Mouse (Mus musculus) CH12.LX (cell line): ENCODE results near the gene Arl9. TPM values are rescaled to one million over a fixed set of nuclear protein-coding genes. Genes with fewer than 3 reads are reported as not detected.

ENCODE experiments used
- DNase-seq: peaks from one replicate; pipeline ENCODE4 v3.0.0-alpha.2; 2013; ENCODE audit errors: extremely low read depth
- H3K27ac ChIP-seq: 2 replicates; pipeline ENCODE4 v1.5.1; 2012; ENCODE audit warnings: low read depth, mild to moderate bottlenecking, control low read depth, moderate library complexity; ENCODE audit not compliant: insufficient read depth
- H3K27me3 ChIP-seq: replicated peaks from 2 replicates; pipeline ENCODE3; 2012; ENCODE audit warnings: inconsistent platforms
- H3K36me3 ChIP-seq, 2 experiments: replicated peaks in 1 of 2; 2 replicates each; pipeline versions ENCODE3 to v1.6.1; 2012; ENCODE audit warnings: inconsistent platforms in 1 of 2, low read length in 1 of 2, mild to moderate bottlenecking in 1 of 2, mixed read lengths in 1 of 2, moderate library complexity in 1 of 2; ENCODE audit not compliant: control insufficient read depth in 1 of 2, insufficient read depth in 1 of 2
- H3K4me1 ChIP-seq, 2 experiments: 2 replicates each; pipeline ENCODE4 v1.6.1; 2012; ENCODE audit warnings: inconsistent platforms in 1 of 2, moderate library complexity in 1 of 2; ENCODE audit not compliant: insufficient read depth in 2 of 2, control insufficient read depth in 1 of 2
- H3K4me2 ChIP-seq: 2 replicates; pipeline ENCODE4 v1.6.1; 2012; ENCODE audit warnings: low read depth, mild to moderate bottlenecking, control low read depth; ENCODE audit not compliant: poor library complexity, insufficient read depth, severe bottlenecking
- H3K4me3 ChIP-seq, 3 experiments: fragments of 150-350 bp in 1 of 3; sonication (generic) in 1 of 3; replicated peaks in 1 of 3; 2 replicates each; pipeline versions ENCODE3 to v1.5.1; 2011 to 2012; ENCODE audit warnings: low read depth in 2 of 3, low read length in 2 of 3, mild to moderate bottlenecking in 2 of 3, moderate library complexity in 2 of 3, control low read depth in 1 of 3, improper control_type of control experiment in 1 of 3, inconsistent platforms in 1 of 3, mixed read lengths in 1 of 3; ENCODE audit not compliant: poor library complexity in 1 of 3
- H3K79me2 ChIP-seq: replicated peaks from 2 replicates; pipeline ENCODE4 v1.6.1; 2012; ENCODE audit warnings: mild to moderate bottlenecking, moderate library complexity; ENCODE audit not compliant: control insufficient read depth, poor library complexity, insufficient read depth, severe bottlenecking; ENCODE audit errors: extremely low read depth
- H3K9ac ChIP-seq: 2 replicates; pipeline ENCODE4 v1.6.1; 2012; ENCODE audit warnings: low read depth, mild to moderate bottlenecking, control low read depth, moderate library complexity; ENCODE audit not compliant: insufficient read depth
- H3K9me3 ChIP-seq: replicated peaks from 2 replicates; pipeline ENCODE3; 2012; ENCODE audit warnings: low read length, inconsistent platforms, mixed read lengths
- BHLHE40 ChIP-seq: IDR thresholded peaks from 2 replicates; pipeline ENCODE4 v1.6.1; 2011; ENCODE audit warnings: mild to moderate bottlenecking, low read depth, low read length, improper control_type of control experiment
- CHD1 ChIP-seq: IDR thresholded peaks from 2 replicates; pipeline ENCODE4 v1.6.1; 2012; ENCODE audit warnings: low read depth, low read length, improper control_type of control experiment, inconsistent platforms
- CHD2 ChIP-seq: IDR thresholded peaks from 2 replicates; pipeline ENCODE4 v1.6.1; 2011; ENCODE audit warnings: low read length, improper control_type of control experiment
- E2F4 ChIP-seq: IDR thresholded peaks from 2 replicates; pipeline ENCODE4 v1.6.1; 2011; ENCODE audit warnings: low read depth, low read length, improper control_type of control experiment; ENCODE audit not compliant: insufficient replicate concordance
- EP300 ChIP-seq: IDR thresholded peaks from 2 replicates; pipeline ENCODE4 v1.6.1; 2011; ENCODE audit warnings: low read length, improper control_type of control experiment
- GABPA ChIP-seq: IDR thresholded peaks from 2 replicates; pipeline ENCODE4 v1.6.1; 2012; ENCODE audit warnings: low read depth, low read length, improper control_type of control experiment, inconsistent platforms; ENCODE audit not compliant: insufficient replicate concordance
- IRF4 ChIP-seq: IDR thresholded peaks from 2 replicates; pipeline ENCODE4 v1.6.1; 2014; ENCODE audit warnings: low read depth, mild to moderate bottlenecking, inconsistent platforms, low read length, improper control_type of control experiment
- JUND ChIP-seq: conservative IDR thresholded peaks from 2 replicates; pipeline ENCODE4 v1.6.1; 2011; ENCODE audit warnings: low read depth, low read length, improper control_type of control experiment
- KAT2A ChIP-seq: IDR thresholded peaks from 2 replicates; pipeline ENCODE4 v1.6.1; 2012; ENCODE audit warnings: low read length, improper control_type of control experiment, inconsistent platforms; ENCODE audit not compliant: insufficient replicate concordance
- MXI1 ChIP-seq: IDR thresholded peaks from 2 replicates; pipeline ENCODE4 v1.6.1; 2011; ENCODE audit warnings: mild to moderate bottlenecking, low read depth, low read length, improper control_type of control experiment
- NELFE ChIP-seq: IDR thresholded peaks from 2 replicates; pipeline ENCODE4 v1.6.1; 2011; ENCODE audit warnings: low read depth, low read length, improper control_type of control experiment
- NRF1 ChIP-seq: IDR thresholded peaks from 2 replicates; pipeline ENCODE4 v1.6.1; 2014; ENCODE audit warnings: low read depth, mild to moderate bottlenecking, inconsistent platforms, low read length, improper control_type of control experiment, moderate library complexity
- PAX5 ChIP-seq: IDR thresholded peaks from 2 replicates; pipeline ENCODE4 v1.6.1; 2012; ENCODE audit warnings: low read length, inconsistent platforms, mixed read lengths
- RAD21 ChIP-seq: IDR thresholded peaks from 2 replicates; pipeline ENCODE4 v1.6.1; 2011; ENCODE audit warnings: low read depth, mild to moderate bottlenecking, low read length, improper control_type of control experiment, moderate library complexity
- RCOR1 ChIP-seq: conservative IDR thresholded peaks from 2 replicates; pipeline ENCODE4 v1.6.1; 2012; ENCODE audit warnings: low read depth, mild to moderate bottlenecking, inconsistent platforms, low read length, improper control_type of control experiment
- SIN3A ChIP-seq: IDR thresholded peaks from 2 replicates; pipeline ENCODE4 v1.6.1; 2012; ENCODE audit warnings: low read length, improper control_type of control experiment, inconsistent platforms
- SMC3 ChIP-seq: IDR thresholded peaks from 2 replicates; pipeline ENCODE4 v1.6.1; 2011; ENCODE audit warnings: low read depth, low read length, improper control_type of control experiment
- TBP ChIP-seq: conservative IDR thresholded peaks from 2 replicates; pipeline ENCODE4 v1.6.1; 2011; ENCODE audit warnings: low read depth, low read length, improper control_type of control experiment
- TCF12 ChIP-seq: IDR thresholded peaks from 2 replicates; pipeline ENCODE4 v1.6.1; 2014; ENCODE audit warnings: low read depth, mild to moderate bottlenecking, inconsistent platforms, low read length, improper control_type of control experiment
- UBTF ChIP-seq: IDR thresholded peaks from 2 replicates; pipeline ENCODE4 v1.6.1; 2012; ENCODE audit warnings: low read depth, mild to moderate bottlenecking, inconsistent platforms, low read length, improper control_type of control experiment, moderate library complexity
- USF1 ChIP-seq: IDR thresholded peaks from 2 replicates; pipeline ENCODE4 v1.6.1; 2014; ENCODE audit warnings: low read depth, mild to moderate bottlenecking, inconsistent platforms, low read length, improper control_type of control experiment
- ZC3H11A ChIP-seq: IDR thresholded peaks from 2 replicates; pipeline ENCODE4 v1.6.1; 2012; ENCODE audit warnings: low read depth, mild to moderate bottlenecking, inconsistent platforms, low read length, improper control_type of control experiment
- ZMIZ1 ChIP-seq: IDR thresholded peaks from 2 replicates; pipeline ENCODE4 v1.6.1; 2012; ENCODE audit warnings: low read depth, mild to moderate bottlenecking, inconsistent platforms, low read length, improper control_type of control experiment
- ZNF384 ChIP-seq: IDR thresholded peaks from 2 replicates; pipeline ENCODE4 v1.6.1; 2012; ENCODE audit warnings: low read depth, low read length, improper control_type of control experiment, inconsistent platforms
- dilution Hi-C: fragments of 300-500 bp; cut with MboI; formaldehyde crosslinking; loops from 2 replicates; pipeline ENCODE4 v1.14.3; 2020; ENCODE audit warnings: low sequenced_read_pairs; ENCODE audit not compliant: extremely low pct_unique_long_range_greater_than_20kb, extremely low pct_ligation_motif_present
- in situ Hi-C: fragments of 300-500 bp; cut with MboI; formaldehyde crosslinking; loops from 3 replicates; pipeline ENCODE4 v1.14.3; 2019; ENCODE audit warnings: low sequenced_read_pairs, low pct_ligation_motif_present, low pct_unique_long_range_greater_than_20kb, mixed read lengths
- polyA plus RNA-seq: library from polyadenylated mRNA; unstranded; fragments of >175 nt; gene quantifications from 2 replicates; pipeline ENCODE4 v1.2.1, GENCODE M21; 2012; ENCODE audit warnings: low read depth; ENCODE audit not compliant: insufficient read length
- total RNA-seq, 2 experiments: library from RNA; depleted of rRNA; stranded (reverse); fragments of 300-350 nt in 1 of 2; fragments of >200 nt in 1 of 2; gene quantifications; 2 replicates each; pipeline ENCODE4 v1.2.3; 2012 to 2014

Gene Arl9
- total and polyA plus RNA-seq, 3 experiments = 0.38 to 2.6 (median 1.4) TPM

- Histone ChIP-seq H3K4me3 (no peak overlapping the region), H3K4me1 (peaks cover 0 to 4% of the 10 kb centered on the region in 2 experiments; a peak in 1 of 4 replicates), H3K4me2 (no peak overlapping the region), H3K27me3 (no peaks in the 10 kb centered on the region), H3K36me3 (peaks cover 40 to 70% of the 10 kb centered on the region in 2 experiments), H3K9ac (no peak overlapping the region), H3K27ac (no peak overlapping the region), H3K79me2 (no peaks in the 10 kb centered on the region), H3K9me3 (no peaks in the 10 kb centered on the region)
- dilution Hi-C loops (no loop called here), in situ Hi-C loops (no loop called here)
- no peak for DNase-seq
- TF ChIP-seq SIN3A = no peak
- TF ChIP-seq E2F4 = no peak
- TF ChIP-seq IRF4 = no peak
- no peak for TF ChIP-seq PAX5
- TF ChIP-seq TBP = no peak
- no peak for TF ChIP-seq KAT2A
- no peak for TF ChIP-seq USF1
- no peak for TF ChIP-seq RCOR1
- no peak for TF ChIP-seq NRF1
- TF ChIP-seq RAD21 = no peak
- no peak for TF ChIP-seq EP300
- no peak for TF ChIP-seq CHD2
- TF ChIP-seq CHD1 = no peak
- TF ChIP-seq ZC3H11A = no peak
- TF ChIP-seq NELFE = no peak
- no peak for TF ChIP-seq ZMIZ1
- TF ChIP-seq MXI1 = no peak
- no peak for TF ChIP-seq TCF12
- TF ChIP-seq UBTF = no peak
Observed at GRCm38 (mm10) chr5:77001192-77001591, 2.7 kb upstream of the Arl9 start.

GRCm38 (mm10) chr5:77010352-77010751, 6.5 kb downstream of the Arl9 start:
- dilution Hi-C loops = no loop called here
- H3K27ac ChIP-seq = no peak overlapping the region
- H3K9me3 ChIP-seq = no peaks in the 10 kb centered on the region
- H3K4me3 ChIP-seq = no peak overlapping the region
- no peak overlapping the region for H3K4me2 ChIP-seq
- no peak for DNase-seq
- H3K79me2 ChIP-seq = no peaks in the 10 kb centered on the region
- H3K4me1 ChIP-seq = peaks cover 0 to 10% of the 10 kb centered on the region in 2 experiments; a peak in 2 of 4 replicates
- H3K27me3 ChIP-seq = no peaks in the 10 kb centered on the region
- H3K9ac ChIP-seq = no peak overlapping the region
- peaks cover 0 to 24% of the 10 kb centered on the region in 2 experiments for H3K36me3 ChIP-seq
- no peak for TF ChIP-seq TBP
- TF ChIP-seq GABPA = no peak
- TF ChIP-seq SMC3 = no peak
- no peak for TF ChIP-seq ZNF384
- TF ChIP-seq SIN3A = no peak
- no peak for TF ChIP-seq UBTF
- no peak for TF ChIP-seq JUND
- TF ChIP-seq KAT2A = no peak
- TF ChIP-seq BHLHE40 = no peak
- no peak for TF ChIP-seq USF1
- in situ Hi-C loops = loop anchor here (10.0 kb wide), 1 partner anchor 184 kb away; no protein-coding TSS in a partner anchor
